Mouse (Mus musculus): ENCODE data around the gene Sbno1. TPM values are rescaled to one million over a fixed set of nuclear protein-coding genes. Genes with fewer than 3 reads are reported as not detected.
"Not testable (repeated sequence)": the region's sequence is repeated elsewhere in the genome, so short reads cannot be mapped to it uniquely, and the experiment has no call there.

Sbno1 gene
- 78.6 and 83.7 TPM in 2 replicates for polyA plus RNA-seq (2015; fragmentation: Nextera tagmentation; extraction: Ambion mirVana)

GRCm38 (mm10) chr5:124425412-124426259 lies at the start of gene Sbno1:
Gene Sbno1 (minus strand): TSS chr5:124426001.
- H3K4me1 ChIP-seq (ENCODE audit: control insufficient read depth, insufficient read depth, low read length) = peaks cover 5% of the 10 kb centered on the region; the same call in 1 of the 2 replicates
- under 1% methylated on average over 63 of the region's 81 CpGs for WGBS
- H3K9me3 ChIP-seq (ENCODE audit: control insufficient read depth, low read length) = no peaks in the 10 kb centered on the region
- H3K4me3 ChIP-seq (ENCODE audit: low read length) = peak within 1 kb of the TSS; percentile 96
- peak within 1 kb of the TSS; percentile 87 for H3K4me2 ChIP-seq (ENCODE audit: low read depth, low read length)
- no peaks in the 10 kb centered on the region for H3K36me3 ChIP-seq (ENCODE audit: control insufficient read depth, insufficient read depth, low read length)
- H3K9ac ChIP-seq (ENCODE audit: low read depth, low read length) = peak within 1 kb of the TSS; percentile 94
- no peaks in the 10 kb centered on the region for H3K27me3 ChIP-seq (replicated peaks; ENCODE audit: control insufficient read depth, insufficient read depth, low read length)
- ATAC-seq = peak; percentile 95
- H3K27ac ChIP-seq (ENCODE audit: low read length) = peak within 1 kb of the TSS; percentile 88

- H3K27ac ChIP-seq (ENCODE audit: low read length) = no peak overlapping the region
- no peak overlapping the region for H3K4me2 ChIP-seq (ENCODE audit: low read depth, low read length)
- no peaks in the 10 kb centered on the region for H3K9me3 ChIP-seq (ENCODE audit: control insufficient read depth, low read length)
- 0 out of 2 replicates have a peak, but pooled peaks cover 14% of the 10 kb centered on the region for H3K36me3 ChIP-seq (ENCODE audit: control insufficient read depth, insufficient read depth, low read length)
- 82% methylated on average over 6 of the region's 6 CpGs for WGBS
- no peak overlapping the region for H3K9ac ChIP-seq (ENCODE audit: low read depth, low read length)
- H3K4me1 ChIP-seq (ENCODE audit: control insufficient read depth, insufficient read depth, low read length) = peaks cover 5% of the 10 kb centered on the region; the same call in 1 of the 2 replicates
- no peaks in the 10 kb centered on the region for H3K27me3 ChIP-seq (replicated peaks; ENCODE audit: control insufficient read depth, insufficient read depth, low read length)
- H3K4me3 ChIP-seq (ENCODE audit: low read length) = no peak overlapping the region
- ATAC-seq = no peak
Observed at GRCm38 (mm10) chr5:124470591-124471171, 44.9 kb upstream of the Sbno1 start.

GRCm38 (mm10) chr5:124469486-124469885 lies 43.7 kb upstream of the Sbno1 start:
- H3K9ac ChIP-seq (ENCODE audit: low read depth, low read length) = no peak overlapping the region
- H3K27ac ChIP-seq (ENCODE audit: low read length) = no peak overlapping the region
- no peak for ATAC-seq
- H3K36me3 ChIP-seq (ENCODE audit: control insufficient read depth, insufficient read depth, low read length) = 0 out of 2 replicates have a peak, but pooled peaks cover 14% of the 10 kb centered on the region
- no peak overlapping the region for H3K4me2 ChIP-seq (ENCODE audit: low read depth, low read length)
- no peaks in the 10 kb centered on the region for H3K4me1 ChIP-seq (ENCODE audit: control insufficient read depth, insufficient read depth, low read length)
- H3K4me3 ChIP-seq (ENCODE audit: low read length) = no peak overlapping the region
- no peaks in the 10 kb centered on the region for H3K27me3 ChIP-seq (replicated peaks; ENCODE audit: control insufficient read depth, insufficient read depth, low read length)
- H3K9me3 ChIP-seq (ENCODE audit: control insufficient read depth, low read length) = no peaks in the 10 kb centered on the region
- WGBS = 90% methylated on average over 6 of the region's 6 CpGs

- no peaks in the 10 kb centered on the region for H3K27me3 ChIP-seq (replicated peaks; ENCODE audit: control insufficient read depth, insufficient read depth, low read length)
- H3K36me3 ChIP-seq (ENCODE audit: control insufficient read depth, insufficient read depth, low read length) = 0 out of 2 replicates have a peak, but pooled peaks cover 11% of the 10 kb centered on the region
- no peak overlapping the region for H3K4me3 ChIP-seq (ENCODE audit: low read length)
- H3K27ac ChIP-seq (ENCODE audit: low read length) = no peak overlapping the region
- no peak for ATAC-seq
- no peak overlapping the region for H3K9ac ChIP-seq (ENCODE audit: low read depth, low read length)
- H3K4me2 ChIP-seq (ENCODE audit: low read depth, low read length) = no peak overlapping the region
- no peaks in the 10 kb centered on the region for H3K4me1 ChIP-seq (ENCODE audit: control insufficient read depth, insufficient read depth, low read length)
- WGBS = 90% methylated on average over 7 of the region's 7 CpGs
- H3K9me3 ChIP-seq (ENCODE audit: control insufficient read depth, low read length) = no peaks in the 10 kb centered on the region
Observed at GRCm38 (mm10) chr5:124468365-124468764, 42.6 kb upstream of the Sbno1 start.

- Histone ChIP-seq H3K27me3 (replicated peaks; ENCODE audit: control insufficient read depth, insufficient read depth, low read length) (no peaks in the 10 kb centered on the region), H3K9ac (ENCODE audit: low read depth, low read length) (no peak overlapping the region), H3K27ac (ENCODE audit: low read length) (no peak overlapping the region), H3K4me1 (ENCODE audit: control insufficient read depth, insufficient read depth, low read length) (no peaks in the 10 kb centered on the region), H3K9me3 (ENCODE audit: control insufficient read depth, low read length) (no peaks in the 10 kb centered on the region), H3K36me3 (ENCODE audit: control insufficient read depth, insufficient read depth, low read length) (0 out of 2 replicates have a peak, but pooled peaks cover 11% of the 10 kb centered on the region), H3K4me3 (ENCODE audit: low read length) (no peak overlapping the region), H3K4me2 (ENCODE audit: low read depth, low read length) (no peak overlapping the region)
- ATAC-seq = no peak
- WGBS = 81% methylated on average over 1 of the region's 1 CpGs
Observed at GRCm38 (mm10) chr5:124467766-124468165, 42.0 kb upstream of the Sbno1 start.

GRCm38 (mm10) chr5:124464905-124465304 lies 39.1 kb upstream of the Sbno1 start:
- ATAC-seq = no peak
- Histone ChIP-seq H3K36me3 (ENCODE audit: control insufficient read depth, insufficient read depth, low read length) (peaks cover 17% of the 10 kb centered on the region; the same call in 1 of the 2 replicates), H3K9ac (ENCODE audit: low read depth, low read length) (no peak overlapping the region), H3K27ac (ENCODE audit: low read length) (no peak overlapping the region), H3K9me3 (ENCODE audit: control insufficient read depth, low read length) (no peaks in the 10 kb centered on the region), H3K4me1 (ENCODE audit: control insufficient read depth, insufficient read depth, low read length) (no peaks in the 10 kb centered on the region), H3K27me3 (replicated peaks; ENCODE audit: control insufficient read depth, insufficient read depth, low read length) (no peaks in the 10 kb centered on the region), H3K4me2 (ENCODE audit: low read depth, low read length) (no peak overlapping the region), H3K4me3 (ENCODE audit: low read length) (no peak overlapping the region)

GRCm38 (mm10) chr5:124463462-124463861 lies 37.7 kb upstream of the Sbno1 start:
- no peaks in the 10 kb centered on the region for H3K4me1 ChIP-seq (ENCODE audit: control insufficient read depth, insufficient read depth, low read length)
- H3K36me3 ChIP-seq (ENCODE audit: control insufficient read depth, insufficient read depth, low read length) = peaks cover 17% of the 10 kb centered on the region; the same call in 1 of the 2 replicates
- no peak overlapping the region for H3K27ac ChIP-seq (ENCODE audit: low read length)
- no peak overlapping the region for H3K4me3 ChIP-seq (ENCODE audit: low read length)
- H3K9ac ChIP-seq (ENCODE audit: low read depth, low read length) = no peak overlapping the region
- no peaks in the 10 kb centered on the region for H3K9me3 ChIP-seq (ENCODE audit: control insufficient read depth, low read length)
- 81% methylated on average over 5 of the region's 5 CpGs for WGBS
- H3K27me3 ChIP-seq (replicated peaks; ENCODE audit: control insufficient read depth, insufficient read depth, low read length) = no peaks in the 10 kb centered on the region
- ATAC-seq = no peak
- H3K4me2 ChIP-seq (ENCODE audit: low read depth, low read length) = no peak overlapping the region

- Histone ChIP-seq H3K4me1 (ENCODE audit: control insufficient read depth, insufficient read depth, low read length) (no peaks in the 10 kb centered on the region), H3K4me3 (ENCODE audit: low read length) (no peak overlapping the region), H3K36me3 (ENCODE audit: control insufficient read depth, insufficient read depth, low read length) (peaks cover 22% of the 10 kb centered on the region; the same call in 1 of the 2 replicates), H3K27me3 (replicated peaks; ENCODE audit: control insufficient read depth, insufficient read depth, low read length) (no peaks in the 10 kb centered on the region), H3K4me2 (ENCODE audit: low read depth, low read length) (no peak overlapping the region), H3K9me3 (ENCODE audit: control insufficient read depth, low read length) (no peaks in the 10 kb centered on the region), H3K9ac (ENCODE audit: low read depth, low read length) (no peak overlapping the region), H3K27ac (ENCODE audit: low read length) (no peak overlapping the region)
- ATAC-seq = peak; percentile 31; the same call in 1 of the 2 replicates
- 85% methylated on average over 8 of the region's 8 CpGs for WGBS
Observed at GRCm38 (mm10) chr5:124462297-124463025, 36.7 kb upstream of the Sbno1 start.

GRCm38 (mm10) chr5:124460922-124461321 lies 35.1 kb upstream of the Sbno1 start:
- H3K36me3 ChIP-seq (ENCODE audit: control insufficient read depth, insufficient read depth, low read length) = peaks cover 22% of the 10 kb centered on the region; the same call in 1 of the 2 replicates
- WGBS = 88% methylated on average over 14 of the region's 14 CpGs

More at GRCm38 (mm10) chr5:124460922-124461321, 35.1 kb upstream of the Sbno1 start:
- H3K4me3 ChIP-seq (ENCODE audit: low read length); ATAC-seq; H3K4me2 ChIP-seq (ENCODE audit: low read depth, low read length); H3K4me1 ChIP-seq (ENCODE audit: control insufficient read depth, insufficient read depth, low read length); H3K27me3 ChIP-seq (replicated peaks; ENCODE audit: control insufficient read depth, insufficient read depth, low read length); H3K9ac ChIP-seq (ENCODE audit: low read depth, low read length); H3K9me3 ChIP-seq (ENCODE audit: control insufficient read depth, low read length); H3K27ac ChIP-seq (ENCODE audit: low read length): not testable (repeated sequence)
